Mouse (Mus musculus) CD4-positive, CD25-positive, alpha-beta regulatory T cell, adult 4 months (primary cell): ENCODE measurements around the gene Slit3. TPM values are rescaled to one million over a fixed set of nuclear protein-coding genes. Genes with fewer than 3 reads are reported as not detected.

Source experiments
- ATAC-seq: one replicate; pipeline ENCODE4 v1.8.0; 2017
- polyA plus RNA-seq, 2 experiments: library from polyadenylated mRNA; unstranded; fragments of 100-300 nt; shearing (Covaris generic); gene quantifications; one replicate each; pipeline ENCODE4 v1.2.1; 2017

The Slit3 gene
- polyA plus RNA-seq, 2 experiments from 2014 or later: not detected

DNA sequence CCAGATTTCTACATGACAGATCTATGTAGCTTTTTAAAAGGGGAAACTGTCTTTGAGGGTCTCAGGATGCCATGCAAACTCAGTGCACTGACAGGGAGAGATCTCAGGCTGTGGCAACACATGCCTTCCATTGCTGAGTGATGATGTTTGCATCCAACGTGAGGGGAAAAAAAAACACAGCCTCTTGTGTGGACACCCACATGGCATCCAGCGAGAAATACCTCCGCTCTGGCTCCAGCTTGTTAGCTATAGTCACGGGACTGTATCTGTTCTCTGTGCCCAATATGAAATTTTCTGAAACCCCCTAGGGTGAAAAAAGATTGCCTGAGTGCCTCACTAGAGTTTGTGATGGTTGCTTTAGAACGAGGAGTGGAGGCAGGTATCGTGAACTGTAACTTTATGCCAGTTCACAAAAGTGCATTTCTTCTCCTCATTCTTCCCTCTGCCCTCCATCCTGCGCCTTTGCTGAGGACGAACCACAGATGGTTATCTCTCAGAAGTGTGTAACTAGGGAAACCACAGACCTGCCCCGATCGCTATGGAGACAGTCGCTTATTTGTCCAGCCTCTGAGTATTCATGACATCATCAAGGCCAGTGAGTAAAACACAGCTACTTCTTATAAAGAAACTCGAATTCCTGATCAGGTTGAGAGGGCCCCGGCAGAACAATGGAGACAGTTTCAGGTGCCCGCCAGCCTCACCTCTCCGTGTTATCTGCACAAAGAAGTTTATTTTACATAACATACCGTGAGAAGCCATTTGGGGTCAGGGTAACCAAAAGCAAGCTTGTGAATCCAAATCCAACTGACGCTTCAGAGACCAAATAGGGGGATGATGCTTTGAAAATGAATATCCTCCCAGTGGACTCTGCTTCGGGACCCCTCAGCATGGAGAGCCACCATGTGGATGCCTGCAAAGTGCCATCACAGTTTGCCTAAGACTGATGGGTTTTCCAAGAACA, 416.4 kb downstream of the Slit3 start:
- ATAC-seq: no peak

DNA sequence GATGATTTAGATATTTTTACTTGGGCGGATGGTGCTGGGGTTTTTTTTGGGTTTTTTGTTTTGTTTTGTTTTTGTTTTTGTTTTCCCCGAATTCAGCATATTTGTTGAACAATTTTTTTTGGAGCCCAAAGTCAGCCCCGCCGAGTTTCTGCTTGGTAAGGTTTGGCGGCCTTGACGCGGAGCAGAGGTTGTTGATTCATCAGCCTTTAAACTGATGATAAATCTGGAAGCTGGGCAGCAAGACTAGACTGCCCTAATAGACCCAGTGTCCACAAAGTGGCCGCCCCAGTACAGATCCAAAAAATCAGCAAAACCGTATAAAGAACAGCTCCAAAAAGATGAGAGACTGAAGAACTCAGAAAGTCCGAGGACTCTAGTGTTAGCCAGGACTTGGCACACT, 421.7 kb downstream of the Slit3 start:
- no peak for ATAC-seq

DNA sequence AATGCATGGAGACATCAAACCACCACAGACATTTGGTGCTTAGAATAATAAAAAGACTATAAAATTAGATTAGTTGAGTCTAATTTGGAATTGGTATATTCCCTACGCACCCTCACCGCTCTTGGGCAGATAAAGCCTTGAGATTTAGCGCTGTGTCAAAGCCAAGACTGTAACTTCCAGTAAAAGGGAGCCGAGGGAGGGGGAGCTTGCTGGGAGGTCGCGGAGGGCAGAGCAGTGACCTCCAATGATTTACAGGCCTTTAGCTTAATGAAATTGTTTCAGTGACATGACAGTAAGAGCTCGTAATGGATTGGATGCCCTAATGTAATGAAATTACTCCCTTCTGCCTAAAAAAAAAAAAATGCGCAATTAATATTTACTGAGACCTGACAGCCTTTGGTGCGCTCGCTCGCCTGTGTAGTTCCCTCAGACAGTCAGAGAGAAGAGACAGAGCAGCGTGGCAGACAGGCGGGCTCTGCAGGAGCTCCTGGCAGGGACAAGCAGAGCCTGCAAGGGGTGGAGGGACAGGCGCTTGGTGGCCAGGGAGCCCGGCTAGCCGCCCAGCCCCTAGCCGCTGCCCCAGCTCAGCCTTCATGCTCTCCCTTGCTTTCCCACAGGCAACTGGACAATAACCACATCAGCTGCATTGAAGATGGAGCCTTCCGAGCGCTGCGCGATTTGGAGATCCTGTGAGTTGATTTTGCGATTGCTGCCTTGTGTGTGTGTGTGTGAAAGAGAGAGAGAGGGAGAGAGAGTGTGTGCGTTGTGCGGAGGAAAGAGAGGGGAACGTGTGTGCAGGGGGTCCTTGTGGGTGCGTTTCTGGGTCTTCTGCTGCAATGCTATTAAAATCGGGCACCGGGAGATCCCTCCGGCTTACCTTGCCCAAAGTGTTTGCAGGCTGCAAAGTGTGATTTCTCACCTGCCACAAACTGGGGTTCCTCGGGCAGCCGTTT, 423.4 kb downstream of the Slit3 start:
- no peak for ATAC-seq

DNA sequence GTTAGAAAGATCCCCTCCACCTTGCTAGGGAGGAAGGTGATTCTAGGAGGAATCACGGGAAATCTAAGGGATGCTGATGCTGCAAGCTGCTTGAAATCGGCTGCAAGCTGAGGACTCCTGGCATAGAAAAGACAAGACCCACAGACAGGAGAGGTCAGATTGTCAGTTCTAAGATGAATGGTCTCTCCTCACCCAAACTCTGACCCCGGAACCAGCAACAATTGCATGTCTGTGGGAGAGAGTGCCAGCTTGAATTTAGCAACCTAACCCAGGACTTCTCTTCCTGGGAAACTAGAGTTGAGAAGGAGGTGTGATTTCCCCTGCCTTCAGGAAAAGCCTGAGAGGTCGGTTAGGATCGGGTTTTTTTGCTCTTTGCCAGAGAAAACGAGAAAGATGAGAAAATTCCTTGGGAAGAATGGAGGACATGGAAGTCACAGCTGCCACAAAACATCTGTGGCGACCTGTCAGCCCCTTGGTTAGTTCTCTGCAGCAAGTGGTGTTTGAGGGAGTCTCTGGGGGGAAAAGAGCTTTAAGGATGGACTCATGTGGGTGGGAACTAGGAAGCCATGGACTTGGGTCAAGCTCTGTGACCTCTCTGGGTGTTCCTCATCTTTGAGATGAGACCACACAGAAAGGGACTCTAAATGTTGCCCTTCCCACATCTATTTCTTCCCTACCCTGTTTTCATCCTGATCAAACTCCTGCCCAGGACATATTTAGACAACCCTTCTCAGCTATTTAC, 425.2 kb downstream of the Slit3 start:
- no peak for ATAC-seq

DNA sequence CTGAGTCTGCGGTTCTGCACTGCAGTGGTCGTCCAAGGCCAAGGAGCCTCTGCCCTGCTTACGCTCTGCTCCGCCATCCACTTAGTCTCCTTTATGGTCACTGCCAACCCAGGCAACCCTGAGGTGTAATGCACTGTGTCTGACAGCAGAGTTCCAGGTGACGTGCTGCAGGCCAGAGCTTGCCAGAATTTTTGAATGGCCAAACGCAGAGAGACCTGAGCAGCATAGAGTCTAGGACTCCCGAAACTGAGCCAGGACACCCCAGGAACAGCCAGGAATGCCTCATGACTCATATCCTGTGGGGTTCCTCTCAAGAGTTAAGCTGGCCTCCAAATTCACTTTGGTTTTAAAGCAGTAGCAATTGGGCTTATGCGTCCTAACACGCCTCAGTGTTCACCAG, 429.0 kb downstream of the Slit3 start:
- ATAC-seq: no peak

DNA sequence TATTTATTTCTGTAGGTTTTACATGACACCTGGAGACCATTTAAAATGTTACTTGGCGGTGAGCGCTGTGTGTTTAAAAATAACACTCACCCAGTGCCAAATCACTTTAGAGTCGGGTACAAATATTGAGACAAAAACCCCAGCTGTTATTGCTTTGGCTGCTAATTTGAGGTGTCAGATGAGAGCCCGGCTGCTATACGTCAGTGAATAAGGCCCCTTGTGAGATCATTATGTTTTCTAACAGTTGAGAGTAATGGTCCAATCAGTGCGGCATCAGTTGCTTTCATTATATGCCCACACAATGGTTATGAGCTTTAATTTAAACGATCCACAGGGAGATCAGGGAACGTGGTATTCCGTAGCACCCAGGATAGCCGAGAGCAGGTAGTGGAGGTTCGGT, 435.2 kb downstream of the Slit3 start:
- no peak for ATAC-seq

DNA sequence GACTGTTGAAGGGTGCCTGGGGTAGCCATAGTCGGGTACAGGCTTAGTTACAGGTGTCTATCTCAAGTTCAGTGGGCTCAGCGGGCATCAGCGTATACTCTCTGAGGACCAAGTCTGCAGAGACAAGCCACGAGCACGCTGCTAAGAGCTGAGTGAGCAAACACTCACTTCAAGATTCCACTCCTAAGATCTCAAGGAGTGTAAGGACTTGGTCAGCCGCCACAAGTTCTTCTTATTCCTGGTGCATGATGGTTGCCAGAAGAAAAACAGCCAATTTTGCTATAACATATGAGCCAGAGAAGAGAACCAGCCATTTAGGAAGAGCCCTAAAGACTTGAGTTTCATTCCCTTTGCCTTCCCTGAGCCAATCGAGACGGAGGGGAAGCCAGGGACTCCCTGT, 436.5 kb downstream of the Slit3 start:
- no peak for ATAC-seq

DNA sequence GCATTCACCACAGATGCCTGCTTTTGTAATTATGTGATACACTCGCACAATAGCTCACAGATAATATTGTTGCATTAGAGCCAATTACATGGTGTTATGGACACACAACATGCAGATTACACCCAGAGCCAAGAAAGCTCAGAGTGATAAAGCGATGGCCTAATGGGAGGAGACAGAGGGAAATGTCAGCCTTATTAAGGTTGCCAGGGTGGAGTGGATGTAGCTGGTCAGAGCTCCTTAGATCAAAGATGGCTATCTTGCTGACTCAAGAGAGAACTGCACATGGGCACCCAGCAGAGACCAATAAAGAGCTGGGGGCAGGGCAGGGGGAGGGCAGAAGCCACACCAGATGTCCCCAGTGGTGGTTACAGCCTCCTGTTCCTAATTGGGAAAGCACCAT, 437.3 kb downstream of the Slit3 start:
- no peak for ATAC-seq

DNA sequence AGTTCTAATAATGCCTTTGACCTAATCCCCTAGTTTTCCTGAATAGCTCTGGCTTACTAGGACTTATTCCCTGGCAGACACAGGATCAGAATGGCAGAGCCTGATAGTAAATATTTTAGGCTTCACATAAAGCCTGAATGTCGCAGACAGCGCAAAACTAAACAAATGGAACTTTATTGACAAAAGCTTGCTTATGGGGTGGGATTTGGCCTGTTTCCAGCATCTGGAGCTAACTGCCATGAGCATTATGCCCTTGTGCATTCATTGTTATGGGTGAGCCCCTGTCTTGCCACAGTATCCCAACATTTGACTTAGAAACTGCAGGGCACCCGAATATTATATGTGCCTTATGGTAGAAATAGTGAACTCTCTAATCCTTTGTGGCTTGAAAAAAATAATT, 438.4 kb downstream of the Slit3 start:
- no peak for ATAC-seq

DNA sequence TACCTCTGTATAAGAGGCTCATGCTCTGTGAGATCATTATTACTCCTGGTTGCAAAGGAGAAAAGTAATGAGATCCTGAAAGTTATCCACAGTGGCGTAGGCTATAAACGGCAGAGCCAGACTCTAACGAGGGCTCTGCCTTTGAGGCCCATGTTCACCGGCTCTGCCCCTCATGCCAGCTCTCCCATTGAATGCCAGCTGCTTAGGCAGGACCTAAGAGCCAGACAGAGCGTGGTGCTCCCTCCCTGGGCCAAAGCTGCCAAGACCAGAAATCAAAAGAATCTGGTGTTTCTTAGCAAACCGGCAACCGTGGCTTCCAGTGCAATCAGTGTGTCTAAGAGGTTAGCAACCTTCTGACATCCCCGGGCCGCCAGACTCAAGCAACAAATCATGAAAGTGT, 440.7 kb downstream of the Slit3 start:
- no peak for ATAC-seq

DNA sequence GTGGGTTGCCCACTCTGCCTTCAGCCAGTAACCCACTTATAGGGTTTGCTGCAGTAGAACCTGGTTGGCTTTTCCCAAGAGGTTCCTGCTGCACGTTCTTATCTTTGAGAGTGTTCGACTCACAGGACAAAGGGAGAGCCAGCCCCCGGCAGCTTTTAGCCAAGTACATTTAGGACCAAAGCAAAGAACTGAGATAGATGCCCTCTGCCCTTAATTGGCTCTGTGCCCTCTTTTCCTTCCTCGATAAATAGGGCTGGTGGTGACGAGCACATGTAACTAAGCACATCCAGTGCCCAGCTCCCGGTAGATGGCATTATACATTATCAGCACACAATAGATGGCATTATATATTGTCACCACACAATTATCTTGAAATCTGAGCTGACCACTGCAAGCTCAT, 444.3 kb downstream of the Slit3 start:
- no peak for ATAC-seq

DNA sequence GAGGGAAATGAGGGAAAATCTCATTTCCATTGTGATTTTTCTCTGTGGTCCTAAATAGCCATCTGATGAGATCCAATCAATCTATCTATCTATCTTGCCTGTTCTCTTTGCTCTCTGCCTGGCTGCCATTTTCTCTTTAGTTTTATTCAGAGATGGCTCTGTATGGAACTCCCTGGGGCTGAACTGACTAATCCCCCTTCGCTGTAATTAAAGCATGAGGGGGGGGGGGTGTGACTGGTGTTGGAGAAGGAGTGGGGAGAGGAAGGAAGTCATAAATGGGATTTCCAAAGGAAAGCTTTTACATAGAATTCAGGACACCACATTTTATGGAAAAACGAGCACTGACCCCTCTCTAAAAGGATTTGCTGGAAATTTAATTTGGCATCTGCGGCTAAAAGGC, 445.7 kb downstream of the Slit3 start:
- no peak for ATAC-seq

DNA sequence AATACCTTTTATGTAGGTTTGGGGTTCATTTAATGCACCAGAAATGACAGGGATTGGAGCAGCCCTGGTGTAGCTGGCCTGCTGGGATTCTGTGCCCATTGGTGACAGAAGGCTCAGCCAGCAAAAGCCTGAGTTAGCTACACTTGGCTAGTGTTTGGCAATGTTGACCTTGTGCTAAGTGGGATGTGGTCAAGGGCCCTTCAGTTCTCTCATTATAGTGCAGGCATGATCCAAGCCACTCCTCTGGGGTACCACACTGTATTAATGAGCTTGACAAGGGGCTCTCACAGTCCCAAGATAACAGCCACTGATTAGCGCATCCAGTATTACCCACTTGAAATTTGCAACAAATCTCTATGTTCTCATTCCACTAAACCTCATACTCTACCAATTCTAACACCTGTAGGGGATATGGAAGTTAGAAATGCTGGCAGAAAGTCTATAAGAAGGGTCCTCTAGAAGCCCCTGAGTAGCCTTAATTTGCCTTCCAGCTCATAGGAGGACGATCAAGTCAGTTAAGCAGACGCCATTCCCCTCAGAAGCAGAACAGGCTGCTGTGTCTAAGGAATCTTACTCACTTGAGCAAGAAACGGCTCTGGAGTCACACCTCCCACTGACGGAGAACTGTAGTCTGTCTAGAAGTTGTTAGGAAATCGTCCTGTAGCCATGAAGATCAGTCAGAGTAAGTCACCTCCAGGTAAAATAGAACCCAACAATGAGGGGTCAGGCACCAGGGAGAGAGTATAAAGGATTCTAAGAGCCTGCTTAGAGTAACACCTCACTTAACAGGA, 448.3 kb downstream of the Slit3 start:
- ATAC-seq: no peak

DNA sequence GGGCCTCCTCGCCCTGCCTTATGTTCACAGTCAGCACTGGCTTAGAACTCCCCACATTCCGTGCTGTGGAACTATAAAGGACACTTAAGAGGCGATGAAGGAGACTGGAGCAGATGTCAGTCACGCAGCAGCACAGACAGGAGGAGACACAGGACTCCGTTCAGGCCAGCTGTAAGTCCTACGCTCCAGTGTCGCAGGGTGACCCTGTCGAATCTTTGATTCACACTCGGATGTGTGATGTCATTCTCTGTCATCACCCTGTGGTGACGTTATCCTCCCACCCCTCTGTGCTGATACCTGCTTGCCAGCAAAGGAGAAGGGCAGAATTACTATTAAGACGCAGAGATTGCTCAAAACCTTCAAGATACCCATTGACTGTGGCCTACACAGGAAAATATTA, 448.9 kb downstream of the Slit3 start:
- ATAC-seq: no peak

DNA sequence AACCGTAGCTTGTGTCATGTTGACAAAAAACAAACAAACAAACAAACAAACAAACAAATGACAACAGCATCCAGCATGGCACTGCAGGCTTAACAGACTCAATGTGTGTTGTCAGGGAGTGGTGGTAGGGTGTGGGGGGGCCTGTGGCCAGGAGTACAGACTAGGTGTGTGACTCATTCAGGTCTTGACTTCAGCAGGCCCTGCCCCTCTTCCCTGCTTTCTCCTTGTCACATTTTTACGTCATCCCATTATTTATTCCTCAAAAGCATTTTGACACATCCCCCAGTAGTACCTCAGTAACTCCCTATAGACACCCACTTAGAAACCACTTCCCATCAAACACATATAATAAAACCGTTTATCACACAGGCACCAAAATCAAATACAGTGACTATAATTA, 450.9 kb downstream of the Slit3 start:
- no peak for ATAC-seq

DNA sequence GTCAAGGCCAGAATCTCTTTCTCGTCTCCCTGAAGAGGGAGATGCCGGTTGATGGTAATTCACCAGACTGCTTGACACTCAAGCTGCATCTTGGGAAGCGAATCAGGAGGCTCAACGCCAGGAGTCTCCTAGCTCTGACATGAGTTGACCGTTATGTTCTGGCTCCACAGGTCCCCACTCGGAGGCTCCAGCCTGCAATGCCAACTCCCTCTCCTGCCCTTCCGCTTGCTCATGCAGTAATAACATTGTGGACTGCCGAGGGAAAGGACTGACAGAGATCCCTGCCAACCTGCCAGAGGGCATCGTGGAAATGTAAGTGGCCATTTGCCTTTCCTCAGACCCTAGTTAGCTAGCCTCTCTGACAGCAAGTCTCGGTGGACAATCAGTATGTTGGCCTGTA, 457.8 kb downstream of the Slit3 start:
- no peak for ATAC-seq

DNA sequence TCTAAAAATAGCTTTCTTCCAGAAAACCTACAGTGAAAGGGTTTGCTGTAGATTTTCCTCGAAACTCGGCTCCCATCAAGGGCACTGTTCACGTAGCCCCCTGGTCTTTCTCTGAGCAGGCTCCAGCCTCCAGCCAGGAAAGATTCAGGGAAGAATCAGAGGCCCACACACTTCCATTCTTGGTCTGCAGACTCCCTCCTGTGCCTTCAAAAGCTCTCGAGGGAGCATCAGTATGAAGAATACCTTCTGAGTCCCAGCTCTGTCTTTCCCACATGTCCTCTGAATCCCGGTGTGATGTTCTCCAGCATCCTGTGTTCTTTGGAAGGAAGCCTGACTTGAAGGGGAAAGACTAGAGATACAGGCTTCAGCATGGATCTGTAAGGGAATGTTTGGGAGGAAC, 461.6 kb downstream of the Slit3 start:
- no peak for ATAC-seq

DNA sequence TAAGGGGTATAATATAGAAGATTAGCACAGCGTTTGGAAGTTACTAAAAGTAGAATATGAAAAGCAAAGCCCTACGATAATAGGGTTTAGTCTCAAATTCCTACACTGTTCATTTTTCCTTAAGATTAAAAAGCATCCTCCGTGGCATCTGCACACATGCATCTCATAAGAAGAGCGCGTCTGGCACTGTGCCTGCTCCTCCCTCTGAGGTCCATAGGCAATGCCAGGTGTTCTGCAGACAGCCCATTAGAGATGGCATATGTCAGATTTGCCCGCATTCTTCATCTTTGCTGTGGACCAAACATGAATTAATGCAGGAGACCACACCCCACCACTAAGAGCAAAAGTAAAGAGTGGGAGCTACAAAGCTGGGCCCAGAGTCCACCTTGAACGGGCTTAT, 462.6 kb downstream of the Slit3 start:
- ATAC-seq: no peak

DNA sequence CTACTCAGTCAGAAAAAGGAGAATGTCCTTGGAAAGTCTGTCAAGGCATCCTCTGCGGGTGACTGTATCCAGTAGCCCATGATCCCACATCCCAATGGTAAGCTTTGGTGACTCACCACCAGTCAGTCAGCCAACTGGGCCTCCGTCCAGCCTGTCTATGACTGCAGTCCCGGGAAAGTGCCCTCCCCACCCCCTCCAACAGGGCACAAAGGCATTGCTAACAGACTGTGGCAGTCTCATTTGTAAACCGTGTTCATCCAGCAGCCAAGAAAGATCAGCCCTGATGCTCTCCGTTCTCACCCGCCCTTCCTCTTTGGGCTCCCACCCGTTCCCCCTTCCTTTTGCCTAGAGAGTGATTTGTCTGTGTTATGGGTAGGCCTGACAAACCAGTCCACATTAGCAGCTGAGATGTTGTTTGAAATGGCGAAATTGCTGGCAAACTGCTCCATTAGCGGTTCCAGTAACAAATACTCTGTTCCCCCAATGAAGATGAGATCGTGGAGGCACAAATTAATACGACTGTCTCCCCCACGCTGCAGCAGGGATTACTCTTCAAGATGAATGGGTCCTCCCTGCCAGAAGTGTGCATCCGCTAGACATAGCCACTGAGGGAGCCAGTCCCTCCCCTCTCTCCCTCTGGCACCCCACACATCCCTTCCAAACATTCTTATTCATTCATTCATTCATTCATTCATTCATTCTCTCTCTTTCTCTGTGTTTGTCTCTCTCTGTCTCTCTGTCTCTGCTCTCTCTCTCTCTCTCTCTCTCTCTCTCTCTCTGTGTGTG, 466.3 kb downstream of the Slit3 start:
- no peak for ATAC-seq

DNA sequence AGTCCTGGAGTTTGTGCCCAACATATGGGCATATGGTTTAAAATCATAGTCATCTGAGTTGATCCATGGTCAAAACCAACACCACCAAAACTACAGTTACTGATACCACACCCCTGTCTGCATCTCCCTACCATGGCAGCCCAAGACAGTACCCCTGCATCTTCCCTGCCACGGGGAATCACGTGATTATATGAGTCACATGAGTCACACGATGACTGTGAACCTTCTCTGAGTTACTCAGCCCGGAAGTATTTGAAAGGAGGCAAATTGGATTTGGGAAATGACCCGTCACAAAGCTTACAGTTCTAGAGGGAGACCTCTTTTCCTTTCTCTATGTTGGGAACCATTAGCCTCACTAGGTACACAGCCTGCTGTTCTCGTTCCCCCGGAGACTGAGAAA, 468.9 kb downstream of the Slit3 start:
- ATAC-seq: no peak
